ENCODE assay signal across 12 mouse cellular contexts in the genomic region with DNA sequence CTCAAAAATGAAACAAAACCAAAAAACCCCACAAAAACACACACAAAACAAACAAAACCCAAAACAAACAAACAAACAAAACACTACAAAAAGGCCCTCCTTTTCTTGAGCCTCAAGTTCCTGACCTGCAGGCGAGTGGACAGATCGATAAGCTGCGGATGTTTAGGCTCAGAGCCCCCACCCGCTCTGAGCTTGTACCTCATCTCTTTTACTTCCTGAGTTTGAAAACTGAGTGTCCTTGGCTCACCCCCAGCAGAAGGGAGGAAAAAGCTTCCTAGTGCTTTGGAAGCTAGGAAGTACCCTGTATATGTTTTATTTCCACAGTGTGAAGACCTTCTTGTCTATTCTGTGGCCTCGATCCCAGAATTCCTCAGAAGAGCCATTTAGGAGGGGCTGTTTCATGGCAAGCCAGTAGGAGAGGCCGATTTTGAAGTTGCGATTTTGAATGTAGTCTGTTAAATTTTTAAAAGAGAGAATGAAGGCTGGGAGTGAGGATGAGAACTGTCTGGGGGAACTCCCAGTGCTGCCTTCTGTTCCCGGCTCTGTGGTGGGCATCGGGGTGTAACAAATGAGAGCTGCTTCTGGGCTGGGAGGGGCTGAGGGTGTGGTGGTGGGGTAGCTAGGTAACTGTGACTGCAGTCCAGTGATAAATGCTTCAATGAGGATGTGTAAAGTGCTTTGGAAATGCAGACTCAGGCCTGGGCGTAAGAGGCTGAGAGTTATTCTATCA. TPM values are rescaled to one million over a fixed set of nuclear protein-coding genes. Genes with fewer than 3 reads are reported as not detected.
A peak's percentile ranks its signal among the peaks of the same experiment; 100 is the strongest.
DNase-seq lines count a peak whose midpoint lies in the region; ATAC-seq and TF ChIP-seq lines count a peak whose summit lies in the region.
"Had no signal": no experiment of that assay in that cellular context is flagged by ENCODE, and none has a peak within 500 bp of the region (broad histone marks: within the 10 kb centered on the region; RNA-seq: fewer than 3 reads in every experiment).

No protein-coding gene starts in this region.

- peak; percentile 66 to 69 for DNase-seq in cerebellum, adult 2 months
- DNase-seq in kidney, postnatal 0 days (ENCODE audit: low spot score): peak; percentile 45
- no peak for DNase-seq in kidney, postnatal 25 days
- DNase-seq in R1 (ENCODE audit: low read depth, low spot score): peak; percentile 13
- no peak for DNase-seq in adrenal gland, postnatal 14 days
- DNase-seq in layer of hippocampus, postnatal 25 days (ENCODE audit: extremely low spot score in 1 of 2, low spot score in 1 of 2): no peak
- DNase-seq: kidney, adult 18-20 months; left cerebral cortex, postnatal 4 days had no signal

- H3K4me3 ChIP-seq in cerebellum, adult 2 months (replicated peaks; ENCODE audit: insufficient read depth, low read depth, low read length): peak overlapping the region; percentile 78
- no peak overlapping the region for H3K4me3 ChIP-seq in kidney, postnatal 0 days (replicated peaks; ENCODE audit: low read depth, low read length)
- no peak overlapping the region for H3K4me3 ChIP-seq in liver, embryonic 16.5 days (ENCODE audit: low read depth, low read length)
- H3K4me3 ChIP-seq: forebrain, embryonic 10.5 days; stomach, embryonic 15.5 days had no signal

- H3K4me1 ChIP-seq in cerebellum, adult 2 months (ENCODE audit: control insufficient read depth, insufficient read depth, low read length): peaks cover 28% of the 10 kb centered on the region
- H3K4me1 ChIP-seq in kidney, postnatal 0 days (replicated peaks; ENCODE audit: insufficient read depth, low read length): peaks cover 4% of the 10 kb centered on the region; the same call in 1 of the 2 replicates
- no peaks in the 10 kb centered on the region; the same call in 1 of the 2 replicates for H3K4me1 ChIP-seq in liver, embryonic 16.5 days (ENCODE audit: control insufficient read depth, low read depth, low read length)
- H3K4me1 ChIP-seq: stomach, embryonic 15.5 days had no signal

- 18% methylated on average over 10 of the region's 10 CpGs for WGBS in cerebellum, adult 2 months
- 40% methylated on average over 10 of the region's 10 CpGs for WGBS in kidney, postnatal 0 days
- 47% methylated on average over 10 of the region's 10 CpGs for WGBS in liver, embryonic 16.5 days (ENCODE audit: insufficient replicate concordance)

- H3K27ac ChIP-seq in cerebellum, adult 2 months (ENCODE audit: insufficient read depth, low read length): peak overlapping the region; percentile 88
- no peak overlapping the region for H3K27ac ChIP-seq in kidney, postnatal 0 days
- no peak overlapping the region for H3K27ac ChIP-seq in liver, embryonic 16.5 days (ENCODE audit: low read length)
- H3K27ac ChIP-seq: forebrain, embryonic 10.5 days; stomach, embryonic 15.5 days had no signal

- H3K36me3 ChIP-seq in kidney, postnatal 0 days (ENCODE audit: insufficient read depth, low read length): no peaks in the 10 kb centered on the region
- H3K36me3 ChIP-seq in liver, embryonic 16.5 days (ENCODE audit: control insufficient read depth, insufficient read depth): no peaks in the 10 kb centered on the region
- H3K36me3 ChIP-seq: forebrain, embryonic 10.5 days; stomach, embryonic 15.5 days had no signal

- no peak overlapping the region for H3K9ac ChIP-seq in kidney, postnatal 0 days (ENCODE audit: low read depth, low read length)
- no peak overlapping the region for H3K9ac ChIP-seq in liver, embryonic 16.5 days (ENCODE audit: low read depth, low read length)
- H3K9ac ChIP-seq: stomach, embryonic 15.5 days had no signal

- H3K4me2 ChIP-seq in kidney, postnatal 0 days (ENCODE audit: low read length): no peak overlapping the region
- no peak overlapping the region for H3K4me2 ChIP-seq in liver, embryonic 16.5 days (ENCODE audit: low read depth, low read length)
- H3K4me2 ChIP-seq: stomach, embryonic 15.5 days had no signal

- no peaks in the 10 kb centered on the region for H3K9me3 ChIP-seq in kidney, postnatal 0 days (replicated peaks; ENCODE audit: low read length)
- no peaks in the 10 kb centered on the region for H3K9me3 ChIP-seq in liver, embryonic 16.5 days (replicated peaks; ENCODE audit: control insufficient read depth, low read length)
- H3K9me3 ChIP-seq: forebrain, embryonic 10.5 days; stomach, embryonic 15.5 days had no signal

- TF ChIP-seq CTCF in cerebellum, adult 2 months (IDR thresholded peaks at IDR 0.05; ENCODE audit: borderline replicate concordance, insufficient read depth, low read depth, low read length): no peak
- no peak for TF ChIP-seq CTCF in kidney, postnatal 0 days (IDR thresholded peaks at IDR 0.05; ENCODE audit: low read depth)

- no peaks in the 10 kb centered on the region for H3K27me3 ChIP-seq in cerebellum, adult 2 months (ENCODE audit: control insufficient read depth, insufficient read depth, low read length)
- H3K27me3 ChIP-seq in kidney, postnatal 0 days (ENCODE audit: insufficient read depth, low read length): no peaks in the 10 kb centered on the region
- peaks cover 15% of the 10 kb centered on the region for H3K27me3 ChIP-seq in liver, embryonic 16.5 days (ENCODE audit: control insufficient read depth, insufficient read depth, low read depth, low read length)
- H3K27me3 ChIP-seq: stomach, embryonic 15.5 days had no signal

- no peak for ATAC-seq in cerebellum, adult (ENCODE audit: insufficient number of reproducible peaks, low FRiP score, low TSS enrichment)
- ATAC-seq in kidney, postnatal 0 days (replicated peaks; ENCODE audit: low FRiP score, low read depth): no peak
- ATAC-seq in liver, embryonic 16.5 days (ENCODE audit: low read depth): peak; percentile 58

- TF ChIP-seq POLR2A in cerebellum, adult 2 months (IDR thresholded peaks at IDR 0.05; ENCODE audit: borderline replicate concordance, insufficient read depth, low read length): no peak; the same call in 1 of the 2 replicates

RNA-seq across cellular contexts. Expression of a gene that starts 2.0 kb away (rescaled TPM):
- 192 and 200 TPM in 2 replicates for polyA plus RNA-seq in cerebellum, adult 2 months (2012; rRNA removed)
- 4.6 and 4.8 TPM in 2 replicates for polyA plus RNA-seq in kidney, postnatal 0 days (2015; fragmentation: Nextera tagmentation; extraction: Ambion mirVana)
- polyA plus RNA-seq in liver, embryonic 16.5 days (2015; fragmentation: Nextera tagmentation; extraction: Ambion mirVana): 7.0 and 7.8 TPM in 2 replicates
- total RNA-seq in adrenal gland, postnatal 14 days (2021): 192 and 214 TPM in 2 replicates
- total RNA-seq in layer of hippocampus, postnatal 25 days (2021): 100 to 1,000 TPM; 281 to 297 TPM

Comparison
In these comparisons a context has a peak if more than half of its experiments do, and no peak if none do; other contexts are left out.
1. DNase-seq: peak in cerebellum, adult 2 months (2 of 2), kidney, postnatal 0 days (single experiment) and R1 (single experiment); none in kidney, postnatal 25 days (0 of 2), adrenal gland, postnatal 14 days (single experiment) and layer of hippocampus, postnatal 25 days (0 of 2).
2. RNA of a gene that starts 2.0 kb away (polyA plus RNA-seq): 192 to 200 TPM in cerebellum, adult 2 months; 7.0 to 7.8 TPM in liver, embryonic 16.5 days and 4.6 to 4.8 TPM in kidney, postnatal 0 days; every median in the first group is over 10 times any median in the second.